Mouse (Mus musculus): Measurements from ENCODE around the gene Ifnar1. TPM values are rescaled to one million over a fixed set of nuclear protein-coding genes. Genes with fewer than 3 reads are reported as not detected.
"Not testable (repeated sequence)": the region's sequence is repeated elsewhere in the genome, so short reads cannot be mapped to it uniquely, and the experiment has no call there.

Gene Ifnar1
- polyA plus RNA-seq (2016; fragmentation: Nextera tagmentation; extraction: Ambion mirVana): 40.0 and 40.1 TPM in 2 replicates

DNA sequence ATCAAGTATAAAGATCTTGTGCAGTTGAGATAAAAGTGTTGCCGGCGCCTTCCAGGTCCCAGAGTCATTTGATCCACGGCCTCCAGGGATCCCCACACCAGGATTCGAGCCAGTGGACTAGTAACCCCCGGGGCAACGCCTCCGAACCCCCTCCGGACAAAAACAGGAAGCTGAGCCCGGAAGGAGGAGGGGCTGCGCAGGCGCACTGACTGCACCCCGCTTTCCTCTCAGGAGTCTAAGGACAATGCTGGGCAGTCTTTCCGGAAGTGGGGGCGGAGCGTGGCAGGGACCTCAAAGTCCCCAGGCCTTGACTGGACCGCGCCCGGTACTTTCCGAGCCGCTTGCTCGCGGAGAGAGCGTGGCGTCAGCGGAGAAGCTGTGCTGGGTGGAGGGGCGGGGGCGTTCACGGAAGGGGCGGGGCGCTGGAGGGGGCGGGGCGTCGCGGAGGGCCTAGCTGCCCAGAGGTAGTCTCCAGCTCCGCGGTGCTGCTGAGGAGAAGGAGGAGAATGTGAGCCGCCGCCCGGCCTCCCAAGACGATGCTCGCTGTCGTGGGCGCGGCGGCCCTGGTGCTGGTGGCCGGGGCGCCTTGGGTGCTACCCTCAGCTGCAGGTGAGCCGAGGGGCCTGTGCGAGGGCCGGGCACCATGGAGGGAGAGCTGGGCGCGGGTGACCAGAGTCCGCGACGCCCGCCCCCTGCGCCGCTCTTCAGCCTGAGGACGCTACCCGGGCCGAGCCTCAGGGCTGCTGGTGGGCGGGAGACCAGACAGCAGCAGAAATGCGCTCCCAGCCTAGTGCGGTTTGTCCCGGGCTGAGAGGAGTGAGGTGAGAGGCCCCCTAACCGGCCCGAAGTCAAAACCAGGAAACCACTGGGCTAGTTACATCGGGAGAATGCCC lies at the start of gene Ifnar1:
Ifnar1 (plus strand) TSS at position 431 of the 893 bp plus-strand sequence.
- peak; percentile 99 for ATAC-seq (ENCODE audit: insufficient number of reproducible peaks, low FRiP score)
- Histone ChIP-seq H3K9ac (peak within 1 kb of the TSS; percentile 85), H3K36me3 (peaks cover 25% of the 10 kb centered on the region), H3K27ac (ENCODE audit: poor library complexity, severe bottlenecking) (peak within 1 kb of the TSS; percentile 95), H3K9me3 (replicated peaks) (no peaks in the 10 kb centered on the region), H3K4me3 (peak within 1 kb of the TSS; percentile 85), H3K4me2 (peak within 1 kb of the TSS; percentile 71), H3K27me3 (replicated peaks) (no peaks in the 10 kb centered on the region), H3K4me1 (replicated peaks) (peaks cover 16% of the 10 kb centered on the region)
- WGBS: under 1% methylated on average over 65 of the region's 68 CpGs

DNA sequence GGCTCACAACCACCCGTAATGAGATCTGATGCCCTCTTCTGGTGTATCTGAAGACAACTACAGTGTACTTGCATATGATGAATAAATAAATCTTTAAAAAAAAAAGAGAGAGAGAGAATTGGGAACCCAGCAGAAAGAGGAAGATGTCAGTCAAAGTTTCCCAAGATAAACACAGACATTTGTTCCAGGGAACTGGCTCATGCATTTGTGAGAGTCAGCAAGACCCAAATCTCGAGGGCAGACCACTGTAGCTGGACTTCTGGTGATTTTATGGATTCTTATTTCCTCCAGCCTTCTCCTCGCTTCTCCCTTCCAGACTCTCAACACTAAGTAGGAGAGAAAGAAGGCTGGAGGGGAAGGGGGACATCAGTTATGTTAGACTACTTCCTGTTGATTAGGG lies 47.0 kb upstream of the Ifnar1 start:
- H3K4me2 ChIP-seq: no peak overlapping the region
- no peak overlapping the region for H3K9ac ChIP-seq
- no peak overlapping the region for H3K27ac ChIP-seq (ENCODE audit: poor library complexity, severe bottlenecking)
- ATAC-seq (ENCODE audit: insufficient number of reproducible peaks, low FRiP score): no peak
- H3K36me3 ChIP-seq: no peaks in the 10 kb centered on the region
- 75% methylated on average over 3 of the region's 3 CpGs for WGBS
- no peaks in the 10 kb centered on the region for H3K9me3 ChIP-seq (replicated peaks)
- H3K27me3 ChIP-seq (replicated peaks): no peaks in the 10 kb centered on the region
- H3K4me3 ChIP-seq: no peak overlapping the region
- H3K4me1 ChIP-seq (replicated peaks): peaks cover 19% of the 10 kb centered on the region

DNA sequence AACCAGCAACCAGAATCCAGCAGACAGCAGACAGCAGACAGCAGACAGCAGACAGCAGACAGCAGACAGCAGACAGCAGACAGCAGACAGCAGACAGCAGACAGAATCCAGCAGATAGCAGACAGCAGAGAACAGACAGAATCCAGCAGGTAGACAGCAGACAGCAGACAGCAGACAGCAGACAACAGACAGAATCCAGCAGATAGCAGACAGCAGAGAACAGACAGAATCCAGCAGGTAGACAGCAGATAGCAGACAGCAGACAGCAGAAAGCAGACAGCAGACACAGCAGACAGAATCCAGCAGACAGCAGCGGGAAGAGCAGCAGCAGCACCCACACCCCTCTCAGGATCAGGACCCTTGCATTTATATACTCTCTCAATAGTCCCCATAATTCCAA lies 46.4 kb upstream of the Ifnar1 start:
- not testable (repeated sequence) for H3K4me2 ChIP-seq; H3K4me3 ChIP-seq; H3K27ac ChIP-seq (ENCODE audit: poor library complexity, severe bottlenecking); ATAC-seq (ENCODE audit: insufficient number of reproducible peaks, low FRiP score); H3K27me3 ChIP-seq (replicated peaks); H3K9ac ChIP-seq; H3K9me3 ChIP-seq (replicated peaks); H3K36me3 ChIP-seq
- peaks cover 15% of the 10 kb centered on the region for H3K4me1 ChIP-seq (replicated peaks)
- WGBS: 68% methylated on average over 1 of the region's 1 CpGs

DNA sequence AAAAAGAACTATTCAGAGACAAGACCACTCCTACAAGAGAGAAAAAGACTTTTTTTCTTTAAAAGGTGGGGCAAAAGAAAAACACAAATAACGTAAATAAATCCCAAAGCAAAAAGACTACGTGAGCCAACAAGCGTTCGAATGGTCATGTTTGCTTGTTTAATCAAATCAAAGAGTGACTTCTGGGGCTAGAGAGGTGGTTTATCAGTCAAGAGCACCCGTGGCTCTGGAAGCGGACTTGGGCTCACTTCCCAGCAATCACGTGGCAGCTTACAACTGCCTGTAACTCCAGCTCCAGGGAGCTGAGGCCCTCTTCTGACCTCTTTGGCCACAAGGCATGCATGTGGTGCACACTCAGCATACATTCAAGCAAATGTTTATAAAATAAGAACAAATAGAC lies 43.7 kb upstream of the Ifnar1 start:
- WGBS: 41% methylated on average over 7 of the region's 7 CpGs
- H3K4me2 ChIP-seq: no peak overlapping the region

DNA sequence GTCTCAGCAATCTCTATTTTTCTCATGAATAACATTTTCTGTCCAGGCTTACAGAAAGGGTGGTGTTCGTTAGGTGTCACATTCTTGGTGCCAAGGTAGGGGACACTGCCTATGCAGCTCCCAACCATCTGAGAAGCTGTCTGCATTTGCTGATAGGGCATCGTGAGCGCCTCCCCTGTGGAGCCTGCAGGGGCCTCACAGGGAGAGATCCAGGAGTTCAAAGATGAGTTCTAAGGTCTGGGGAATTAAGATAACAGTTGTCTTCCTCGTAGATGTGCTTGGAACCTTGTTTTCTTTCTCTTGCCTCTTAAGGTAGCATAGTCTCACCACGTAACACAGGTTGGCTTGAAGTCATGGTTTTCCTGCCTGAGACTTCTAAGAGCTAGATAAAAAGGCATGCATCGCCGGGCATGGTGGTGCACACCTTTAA lies 43.2 kb upstream of the Ifnar1 start:
- no peak overlapping the region for H3K9ac ChIP-seq

More for the DNA sequence above, 43.7 kb upstream of the Ifnar1 start:
- Histone ChIP-seq H3K9ac (no peak overlapping the region), H3K27ac (ENCODE audit: poor library complexity, severe bottlenecking) (peak overlapping the region; percentile 44; the same call in 1 of the 2 replicates), H3K4me3 (no peak overlapping the region), H3K36me3 (no peaks in the 10 kb centered on the region), H3K9me3 (replicated peaks) (no peaks in the 10 kb centered on the region), H3K4me1 (replicated peaks) (peaks cover 6% of the 10 kb centered on the region), H3K27me3 (replicated peaks) (no peaks in the 10 kb centered on the region)
- peak; percentile 91 for ATAC-seq (ENCODE audit: insufficient number of reproducible peaks, low FRiP score)

DNA sequence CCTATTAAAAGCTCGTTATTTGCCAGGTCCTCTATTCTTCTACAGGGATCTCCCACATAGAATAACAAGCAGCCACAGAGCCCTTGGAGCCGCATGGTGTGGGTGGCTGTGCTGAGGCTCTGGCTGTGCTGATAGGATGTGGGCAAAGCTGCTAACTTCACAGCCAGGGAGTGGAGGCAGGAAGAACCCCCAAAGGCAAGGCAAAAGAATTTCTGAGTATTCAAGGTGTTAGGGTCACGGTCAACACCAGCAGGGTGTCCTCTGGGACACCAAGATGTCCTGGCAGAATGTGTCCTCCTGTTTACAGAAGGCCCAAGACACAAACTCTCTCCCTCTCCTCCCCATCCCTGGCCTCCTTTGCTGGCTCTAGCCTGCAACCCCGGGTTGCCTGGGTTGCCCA lies 42.6 kb upstream of the Ifnar1 start:
- 53% methylated on average over 4 of the region's 4 CpGs for WGBS
- Histone ChIP-seq H3K36me3 (no peaks in the 10 kb centered on the region), H3K27me3 (replicated peaks) (no peaks in the 10 kb centered on the region), H3K4me2 (no peak overlapping the region), H3K4me1 (replicated peaks) (peaks cover 12% of the 10 kb centered on the region), H3K27ac (ENCODE audit: poor library complexity, severe bottlenecking) (peak overlapping the region; percentile 36), H3K4me3 (no peak overlapping the region), H3K9me3 (replicated peaks) (no peaks in the 10 kb centered on the region), H3K9ac (no peak overlapping the region)
- ATAC-seq (ENCODE audit: insufficient number of reproducible peaks, low FRiP score): peak; percentile 56; the same call in 1 of the 2 replicates

More for the DNA sequence above, 43.2 kb upstream of the Ifnar1 start:
- H3K9me3 ChIP-seq (replicated peaks): no peaks in the 10 kb centered on the region
- H3K27me3 ChIP-seq (replicated peaks): no peaks in the 10 kb centered on the region
- H3K27ac ChIP-seq (ENCODE audit: poor library complexity, severe bottlenecking): peak overlapping the region; percentile 44
- peaks cover 6% of the 10 kb centered on the region for H3K4me1 ChIP-seq (replicated peaks)
- 57% methylated on average over 7 of the region's 7 CpGs for WGBS
- H3K4me2 ChIP-seq: no peak overlapping the region
- no peak overlapping the region for H3K4me3 ChIP-seq
- peak; percentile 95 for ATAC-seq (ENCODE audit: insufficient number of reproducible peaks, low FRiP score)
- H3K36me3 ChIP-seq: no peaks in the 10 kb centered on the region

DNA sequence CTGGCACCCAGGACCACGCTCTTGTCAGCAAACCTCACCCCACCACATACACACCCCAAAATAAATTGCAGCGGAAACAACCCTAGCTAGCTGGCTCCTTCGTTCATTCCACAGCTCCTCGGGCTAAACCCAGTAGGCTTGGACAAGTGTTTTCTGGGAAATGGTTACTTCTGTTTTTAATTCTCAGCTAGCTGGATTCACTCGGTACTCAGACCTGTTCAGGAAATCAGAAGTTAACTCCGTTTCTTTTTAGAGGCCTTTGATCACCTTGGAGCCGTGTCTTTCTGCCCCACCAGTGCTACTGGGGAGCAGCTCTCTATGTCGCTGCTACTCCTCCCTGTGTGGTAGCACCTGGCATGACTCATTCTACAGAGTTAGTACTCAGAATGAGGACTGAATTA lies 41.8 kb upstream of the Ifnar1 start:
- Histone ChIP-seq H3K27ac (ENCODE audit: poor library complexity, severe bottlenecking) (no peak overlapping the region), H3K9me3 (replicated peaks) (no peaks in the 10 kb centered on the region), H3K4me1 (replicated peaks) (peaks cover 12% of the 10 kb centered on the region), H3K36me3 (no peaks in the 10 kb centered on the region), H3K4me2 (no peak overlapping the region), H3K27me3 (replicated peaks) (no peaks in the 10 kb centered on the region), H3K4me3 (no peak overlapping the region), H3K9ac (no peak overlapping the region)
- no peak for ATAC-seq (ENCODE audit: insufficient number of reproducible peaks, low FRiP score)
- 82% methylated on average over 8 of the region's 8 CpGs for WGBS

DNA sequence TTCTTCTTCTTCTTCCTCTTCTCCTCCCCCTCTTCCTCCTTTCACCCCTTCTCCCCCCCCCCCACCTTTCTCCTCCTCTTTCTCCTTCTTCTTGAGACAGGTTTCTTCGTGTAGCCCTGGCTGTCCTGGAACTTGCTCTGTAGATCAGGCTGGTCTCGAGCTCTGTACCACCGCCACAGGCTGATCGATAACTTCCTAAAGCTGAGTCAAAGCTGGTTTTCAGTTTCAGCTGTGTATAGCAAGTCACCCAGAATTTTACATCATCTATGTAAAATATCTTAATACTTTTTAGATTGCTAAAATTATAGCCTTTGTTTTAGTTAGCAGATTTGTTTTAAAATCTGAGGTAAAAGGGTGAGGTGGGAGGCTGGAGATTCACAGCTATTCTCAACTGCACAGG lies 40.2 kb upstream of the Ifnar1 start:
- 85% methylated on average over 4 of the region's 4 CpGs for WGBS
- no peak overlapping the region for H3K4me3 ChIP-seq
- no peaks in the 10 kb centered on the region for H3K27me3 ChIP-seq (replicated peaks)
- peaks cover 12% of the 10 kb centered on the region for H3K4me1 ChIP-seq (replicated peaks)
- H3K4me2 ChIP-seq: no peak overlapping the region
- no peaks in the 10 kb centered on the region for H3K9me3 ChIP-seq (replicated peaks)
- H3K9ac ChIP-seq: no peak overlapping the region
- H3K27ac ChIP-seq (ENCODE audit: poor library complexity, severe bottlenecking): no peak overlapping the region
- no peak for ATAC-seq (ENCODE audit: insufficient number of reproducible peaks, low FRiP score)
- H3K36me3 ChIP-seq: no peaks in the 10 kb centered on the region

DNA sequence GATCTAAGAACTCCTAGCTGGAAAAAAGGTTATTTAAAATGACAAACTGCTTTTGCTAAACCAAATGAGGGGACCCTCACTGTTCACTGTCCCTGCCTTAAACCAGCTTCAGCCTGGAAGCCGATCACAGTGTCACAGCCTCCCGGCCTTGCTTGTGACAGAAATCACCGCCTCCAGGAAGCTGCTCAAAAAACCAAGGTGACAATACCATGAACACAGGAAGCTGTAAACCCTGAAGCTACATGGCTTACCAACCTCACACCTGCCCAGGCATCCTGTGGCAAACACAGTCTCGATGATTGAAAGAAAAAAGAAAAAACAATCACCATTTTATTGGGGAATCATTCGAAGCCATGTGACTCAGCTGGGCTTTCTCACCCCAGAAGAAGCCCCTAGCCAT lies 39.5 kb upstream of the Ifnar1 start:
- whole genome bisulfite sequencing: 74% methylated on average over 5 of the region's 5 CpGs
- Histone ChIP-seq H3K36me3 (no peaks in the 10 kb centered on the region), H3K27me3 (replicated peaks) (no peaks in the 10 kb centered on the region), H3K4me3 (no peak overlapping the region), H3K9me3 (replicated peaks) (no peaks in the 10 kb centered on the region), H3K4me1 (replicated peaks) (peaks cover 12% of the 10 kb centered on the region), H3K4me2 (no peak overlapping the region), H3K27ac (ENCODE audit: poor library complexity, severe bottlenecking) (no peak overlapping the region), H3K9ac (no peak overlapping the region)
- ATAC-seq (ENCODE audit: insufficient number of reproducible peaks, low FRiP score): no peak

DNA sequence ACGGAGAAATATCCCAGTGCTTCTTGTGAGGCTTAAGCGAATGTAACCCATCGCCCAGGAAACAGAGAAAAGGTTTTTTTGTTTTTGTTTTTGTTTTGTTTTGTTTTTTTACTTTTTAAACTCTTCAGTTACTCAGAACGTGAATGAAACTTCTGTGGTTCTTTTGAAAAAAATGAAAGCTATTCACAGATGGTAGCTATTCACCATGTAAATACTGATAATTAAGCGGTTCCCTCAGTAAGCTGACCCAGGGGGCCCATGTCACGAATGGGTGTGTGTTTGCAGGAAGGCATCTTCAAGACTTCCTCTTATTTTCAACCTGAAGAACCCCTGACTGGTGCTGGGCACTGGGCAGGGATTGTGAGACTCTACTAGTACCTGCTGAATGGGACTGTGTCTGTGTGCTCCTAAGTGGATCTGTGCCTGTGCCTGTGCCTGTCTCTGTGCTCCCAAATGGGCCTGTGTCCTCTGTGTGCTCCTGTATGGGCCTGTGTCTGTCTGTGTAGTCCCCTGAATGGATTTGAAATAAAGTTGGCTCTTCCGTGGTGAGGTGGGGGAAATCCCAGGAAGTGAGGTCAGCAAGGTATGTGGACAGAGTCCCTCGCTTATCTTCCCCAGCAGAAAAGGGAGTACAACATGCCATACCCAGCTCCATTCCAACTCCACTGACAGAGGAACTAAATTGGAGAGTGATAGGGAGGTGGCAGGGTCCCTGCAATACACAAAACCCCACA lies 38.1 kb upstream of the Ifnar1 start:
- no peak overlapping the region for H3K4me2 ChIP-seq
- no peak overlapping the region for H3K4me3 ChIP-seq
- H3K27me3 ChIP-seq (replicated peaks): no peaks in the 10 kb centered on the region
- H3K9me3 ChIP-seq (replicated peaks): no peaks in the 10 kb centered on the region
- no peaks in the 10 kb centered on the region for H3K36me3 ChIP-seq
- H3K27ac ChIP-seq (ENCODE audit: poor library complexity, severe bottlenecking): no peak overlapping the region
- no peak overlapping the region for H3K9ac ChIP-seq
- H3K4me1 ChIP-seq (replicated peaks): peaks cover 8% of the 10 kb centered on the region
- no peak for ATAC-seq (ENCODE audit: insufficient number of reproducible peaks, low FRiP score)
- 74% methylated on average over 8 of the region's 8 CpGs for WGBS

DNA sequence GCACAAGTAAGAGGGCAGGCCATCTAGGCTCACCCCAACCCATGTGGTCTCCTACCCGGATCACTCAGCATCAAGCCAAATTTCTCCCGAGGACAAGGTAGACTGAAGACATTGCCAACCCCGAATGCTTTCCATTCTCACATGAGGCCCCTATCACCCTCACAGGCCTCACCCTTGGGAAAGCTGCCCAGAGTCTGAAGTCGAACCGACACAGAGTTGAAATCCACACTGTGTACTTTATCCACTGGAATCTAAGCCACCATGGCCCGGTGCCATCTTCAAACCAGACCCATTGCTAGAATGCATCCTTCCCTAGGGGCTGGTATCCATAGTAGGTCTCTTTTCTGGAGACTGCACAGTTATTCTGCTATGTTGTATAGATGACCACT lies 37.5 kb upstream of the Ifnar1 start:
- H3K4me3 ChIP-seq: no peak overlapping the region
- ATAC-seq (ENCODE audit: insufficient number of reproducible peaks, low FRiP score): no peak
- H3K36me3 ChIP-seq: no peaks in the 10 kb centered on the region
- H3K9ac ChIP-seq: no peak overlapping the region
- H3K4me2 ChIP-seq: no peak overlapping the region
- peaks cover 13% of the 10 kb centered on the region for H3K4me1 ChIP-seq (replicated peaks)
- H3K9me3 ChIP-seq (replicated peaks): no peaks in the 10 kb centered on the region
- H3K27me3 ChIP-seq (replicated peaks): no peaks in the 10 kb centered on the region
- 75% methylated on average over 6 of the region's 6 CpGs for WGBS
- no peak overlapping the region for H3K27ac ChIP-seq (ENCODE audit: poor library complexity, severe bottlenecking)
